Mouse (Mus musculus): ENCODE measurements around the gene Pafah1b1. TPM values are rescaled to one million over a fixed set of nuclear protein-coding genes. Genes with fewer than 3 reads are reported as not detected.

Gene Pafah1b1
- polyA plus RNA-seq, 1 experiment = 28.8 TPM

DNA sequence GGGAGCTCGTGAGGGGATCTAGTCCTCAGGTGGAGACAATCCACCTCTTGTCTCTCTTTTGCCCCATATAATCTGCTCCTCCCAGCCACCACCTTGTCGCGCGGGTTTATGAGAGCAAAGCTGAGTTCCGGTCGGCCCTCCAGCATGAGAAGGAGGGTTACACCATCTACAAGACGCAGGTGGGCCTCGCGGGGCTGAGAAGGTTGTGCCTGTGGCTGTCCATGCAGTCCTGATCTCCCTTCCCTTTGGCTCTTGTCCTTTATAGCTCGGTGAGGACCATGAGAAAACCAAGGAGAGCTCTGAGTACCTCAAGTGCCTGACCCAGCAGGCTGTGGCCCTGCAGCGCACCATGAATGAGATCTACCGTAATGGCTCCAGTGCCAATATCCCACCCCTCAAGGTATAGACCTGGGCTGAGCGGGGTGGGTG lies 56.9 kb downstream of the Pafah1b1 start:
- Histone ChIP-seq H3K4me1 (ENCODE audit: control insufficient read depth, insufficient read depth, low read length) (no peaks in the 10 kb centered on the region), H3K4me3 (replicated peaks; ENCODE audit: extremely low read depth, low read depth, low read length) (no peak overlapping the region)
- 92% methylated on average over 13 of the region's 13 CpGs for WGBS
- DNase-seq = no peak
- TF ChIP-seq POLR2A (IDR thresholded peaks at IDR 0.05; ENCODE audit: borderline replicate concordance, extremely low read depth, low read depth, low read length) = no peak
- no peak for TF ChIP-seq CTCF (IDR thresholded peaks at IDR 0.05; ENCODE audit: insufficient read depth, low read length)

DNA sequence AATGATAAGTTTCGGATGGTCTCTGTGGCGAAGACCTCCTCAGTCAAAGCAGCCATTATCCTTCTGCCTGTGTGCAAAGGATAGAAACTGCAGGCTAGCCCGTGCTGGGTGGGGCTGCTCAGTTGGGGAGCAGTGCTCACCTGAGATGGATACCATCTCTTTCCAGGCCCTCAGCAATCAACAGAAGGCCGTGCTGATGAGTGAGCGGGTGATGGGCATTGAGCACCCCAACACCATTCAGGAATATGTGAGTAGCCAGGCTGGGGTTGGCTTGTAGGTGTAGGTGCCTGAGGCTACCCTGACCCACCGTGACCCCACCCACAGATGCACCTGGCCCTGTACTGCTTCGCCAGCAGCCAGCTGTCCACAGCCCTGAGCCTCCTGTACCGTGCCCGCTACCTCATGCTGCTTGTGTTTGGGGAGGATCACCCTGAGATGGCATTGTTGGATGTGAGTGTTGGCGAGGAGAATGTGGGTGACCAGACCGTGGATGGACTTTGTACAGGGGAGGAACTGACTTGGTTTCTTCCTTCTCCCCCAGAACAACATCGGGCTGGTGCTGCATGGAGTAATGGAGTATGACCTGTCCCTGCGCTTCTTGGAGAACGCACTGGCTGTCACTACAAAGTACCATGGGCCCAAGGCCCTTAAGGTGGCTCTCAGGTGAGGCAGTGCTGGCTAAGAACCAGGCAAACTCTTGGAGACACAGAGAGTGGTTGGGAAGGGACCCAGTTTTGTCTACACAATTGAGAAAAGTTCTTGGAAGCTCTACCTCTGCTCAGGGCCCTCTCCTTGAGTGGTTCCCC lies 57.5 kb downstream of the Pafah1b1 start:
- no peak overlapping the region for H3K4me3 ChIP-seq (replicated peaks; ENCODE audit: extremely low read depth, low read depth, low read length)
- no peaks in the 10 kb centered on the region for H3K4me1 ChIP-seq (ENCODE audit: control insufficient read depth, insufficient read depth, low read length)
- DNase-seq = no peak
- WGBS = 95% methylated on average over 14 of the region's 14 CpGs
- TF ChIP-seq CTCF (IDR thresholded peaks at IDR 0.05; ENCODE audit: insufficient read depth, low read length) (no peak), POLR2A (IDR thresholded peaks at IDR 0.05; ENCODE audit: borderline replicate concordance, extremely low read depth, low read depth, low read length) (no peak)

DNA sequence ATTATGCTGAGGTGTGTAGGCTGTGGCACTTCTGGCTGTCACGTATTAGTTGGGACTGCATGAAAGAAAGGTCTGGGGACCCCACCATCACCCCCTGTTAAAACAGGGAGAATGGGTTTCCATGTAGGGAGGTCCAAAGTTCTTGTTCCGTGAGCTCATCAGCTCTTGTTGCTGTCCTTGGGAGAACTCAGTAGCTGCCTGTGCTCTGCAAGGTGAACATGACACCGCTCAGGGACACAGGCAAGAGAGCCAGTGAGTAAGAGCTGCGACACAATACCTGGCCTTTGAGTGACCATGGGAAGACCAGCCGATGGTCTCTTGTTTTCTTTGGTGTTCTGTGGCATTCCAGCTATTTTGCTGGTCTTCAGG lies 58.2 kb downstream of the Pafah1b1 start:
- WGBS = 91% methylated on average over 5 of the region's 5 CpGs
- H3K4me3 ChIP-seq (replicated peaks; ENCODE audit: extremely low read depth, low read depth, low read length) = no peak overlapping the region
- TF ChIP-seq POLR2A (IDR thresholded peaks at IDR 0.05; ENCODE audit: borderline replicate concordance, extremely low read depth, low read depth, low read length) = no peak
- TF ChIP-seq CTCF (IDR thresholded peaks at IDR 0.05; ENCODE audit: insufficient read depth, low read length) = no peak
- no peaks in the 10 kb centered on the region for H3K4me1 ChIP-seq (ENCODE audit: control insufficient read depth, insufficient read depth, low read length)
- no peak for DNase-seq

- 88% methylated on average over 17 of the region's 17 CpGs for WGBS
- Histone ChIP-seq H3K4me1 (ENCODE audit: control insufficient read depth, insufficient read depth, low read length) (no peaks in the 10 kb centered on the region), H3K4me3 (replicated peaks; ENCODE audit: extremely low read depth, low read depth, low read length) (no peak overlapping the region)
- TF ChIP-seq POLR2A (IDR thresholded peaks at IDR 0.05; ENCODE audit: borderline replicate concordance, extremely low read depth, low read depth, low read length) = no peak
- DNase-seq = no peak
Measured at GRCm38 (mm10) chr11:74665631-74666283, 58.7 kb downstream of the Pafah1b1 start.

DNA sequence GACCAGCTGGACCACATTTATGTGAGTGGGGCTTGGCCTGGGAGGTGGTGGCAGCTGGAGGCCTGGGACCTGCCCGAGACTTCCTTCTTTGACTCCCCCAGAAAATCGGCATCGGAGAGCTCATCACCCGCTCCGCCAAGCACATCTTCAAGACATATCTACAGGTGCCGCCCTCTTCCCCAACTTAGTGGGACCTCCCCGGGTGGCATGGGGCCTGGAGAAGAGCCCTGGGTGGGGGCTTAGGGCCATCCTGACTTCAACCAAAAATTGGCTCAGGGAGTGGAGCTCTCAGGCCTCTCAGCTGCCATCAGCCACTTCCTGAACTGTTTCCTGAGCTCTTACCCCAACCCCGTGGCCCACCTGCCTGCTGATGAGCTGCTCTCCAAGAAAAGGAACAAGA lies 59.6 kb downstream of the Pafah1b1 start:
- WGBS = 83% methylated on average over 8 of the region's 8 CpGs
- no peak for DNase-seq
- TF ChIP-seq POLR2A (IDR thresholded peaks at IDR 0.05; ENCODE audit: borderline replicate concordance, extremely low read depth, low read depth, low read length) (no peak), CTCF (IDR thresholded peaks at IDR 0.05; ENCODE audit: insufficient read depth, low read length) (no peak)
- no peak overlapping the region for H3K4me3 ChIP-seq (replicated peaks; ENCODE audit: extremely low read depth, low read depth, low read length)
- no peaks in the 10 kb centered on the region for H3K4me1 ChIP-seq (ENCODE audit: control insufficient read depth, insufficient read depth, low read length)

DNA sequence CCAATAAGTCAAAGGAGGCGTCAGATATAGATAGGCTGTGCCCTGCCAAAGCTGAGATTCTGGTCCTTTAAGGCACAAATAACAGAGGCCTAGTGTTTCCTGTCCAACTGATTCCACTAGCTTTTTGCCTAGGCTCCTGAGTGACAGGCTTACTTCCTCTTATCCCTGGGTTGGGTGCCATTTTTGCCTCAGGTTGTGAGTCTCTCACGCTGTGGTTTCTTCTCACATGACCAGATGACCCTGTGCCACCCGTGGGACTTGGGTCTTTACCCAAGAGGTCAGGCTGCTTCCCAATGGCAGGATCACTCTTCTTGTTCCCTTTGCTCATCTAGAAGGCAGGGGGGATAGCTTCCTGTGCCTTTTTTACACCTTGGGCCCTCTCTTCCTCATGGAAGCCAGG lies 60.2 kb downstream of the Pafah1b1 start:
- no peaks in the 10 kb centered on the region for H3K4me1 ChIP-seq (ENCODE audit: control insufficient read depth, insufficient read depth, low read length)
- no peak for TF ChIP-seq CTCF (IDR thresholded peaks at IDR 0.05; ENCODE audit: insufficient read depth, low read length)
- TF ChIP-seq POLR2A (IDR thresholded peaks at IDR 0.05; ENCODE audit: borderline replicate concordance, extremely low read depth, low read depth, low read length) = no peak
- 76% methylated on average over 3 of the region's 3 CpGs for WGBS
- DNase-seq = no peak
- H3K4me3 ChIP-seq (replicated peaks; ENCODE audit: extremely low read depth, low read depth, low read length) = no peak overlapping the region

- Histone ChIP-seq H3K4me3 (replicated peaks; ENCODE audit: extremely low read depth, low read depth, low read length) (no peak overlapping the region), H3K4me1 (ENCODE audit: control insufficient read depth, insufficient read depth, low read length) (no peaks in the 10 kb centered on the region)
- no peak for DNase-seq
- 86% methylated on average over 6 of the region's 6 CpGs for WGBS
- TF ChIP-seq POLR2A (IDR thresholded peaks at IDR 0.05; ENCODE audit: borderline replicate concordance, extremely low read depth, low read depth, low read length) = no peak
- TF ChIP-seq CTCF (IDR thresholded peaks at IDR 0.05; ENCODE audit: insufficient read depth, low read length) = no peak
Measured at GRCm38 (mm10) chr11:74662221-74662620, 62.2 kb downstream of the Pafah1b1 start.

DNA sequence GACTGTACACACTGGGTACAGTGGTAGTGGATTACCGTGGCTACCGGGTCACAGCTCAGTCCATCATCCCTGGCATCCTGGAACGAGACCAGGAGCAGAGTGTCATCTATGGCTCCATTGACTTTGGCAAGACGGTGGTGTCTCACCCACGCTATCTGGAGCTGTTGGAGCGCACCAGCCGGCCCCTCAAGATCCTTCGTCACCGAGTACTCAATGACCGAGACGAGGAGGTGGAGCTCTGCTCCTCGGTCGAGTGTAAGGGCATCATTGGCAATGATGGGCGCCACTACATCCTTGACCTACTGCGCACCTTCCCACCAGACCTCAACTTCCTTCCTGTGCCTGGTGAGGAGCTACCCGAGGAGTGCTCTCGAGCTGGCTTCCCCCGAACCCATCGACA lies 62.8 kb downstream of the Pafah1b1 start:
- TF ChIP-seq POLR2A (IDR thresholded peaks at IDR 0.05; ENCODE audit: borderline replicate concordance, extremely low read depth, low read depth, low read length) = no peak
- TF ChIP-seq CTCF (IDR thresholded peaks at IDR 0.05; ENCODE audit: insufficient read depth, low read length) = no peak
- WGBS = 85% methylated on average over 19 of the region's 19 CpGs
- Histone ChIP-seq H3K4me3 (replicated peaks; ENCODE audit: extremely low read depth, low read depth, low read length) (no peak overlapping the region), H3K4me1 (ENCODE audit: control insufficient read depth, insufficient read depth, low read length) (no peaks in the 10 kb centered on the region)
- no peak for DNase-seq

GRCm38 (mm10) chr11:74660336-74660735 lies 64.1 kb downstream of the Pafah1b1 start:
- DNase-seq = no peak
- Histone ChIP-seq H3K4me1 (ENCODE audit: control insufficient read depth, insufficient read depth, low read length) (no peaks in the 10 kb centered on the region), H3K4me3 (replicated peaks; ENCODE audit: extremely low read depth, low read depth, low read length) (no peak overlapping the region)
- 96% methylated on average over 13 of the region's 13 CpGs for WGBS
- TF ChIP-seq CTCF (IDR thresholded peaks at IDR 0.05; ENCODE audit: insufficient read depth, low read length) (no peak), POLR2A (IDR thresholded peaks at IDR 0.05; ENCODE audit: borderline replicate concordance, extremely low read depth, low read depth, low read length) (no peak)

DNA sequence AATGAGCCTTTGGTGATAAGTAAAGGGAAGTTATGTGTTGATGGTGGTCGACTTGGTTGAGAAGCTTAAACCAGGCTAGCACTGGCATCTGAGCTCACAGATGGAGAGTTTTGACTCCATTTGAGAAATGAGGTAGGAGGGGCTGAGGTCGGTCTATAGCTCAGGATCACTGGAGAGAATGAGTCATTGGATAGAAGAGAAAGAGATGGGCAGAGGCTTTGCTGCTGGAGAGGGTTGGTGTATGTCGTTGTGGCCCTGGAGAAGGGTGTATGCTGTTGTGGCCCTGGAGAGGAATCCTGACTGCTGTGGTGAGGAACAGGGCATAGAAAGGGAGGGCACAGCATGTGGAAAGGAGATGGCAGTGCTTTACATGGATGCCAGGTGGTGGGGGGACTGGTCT lies 68.5 kb downstream of the Pafah1b1 start:
- 65% methylated on average over 3 of the region's 3 CpGs for WGBS
- Histone ChIP-seq H3K4me1 (ENCODE audit: control insufficient read depth, insufficient read depth, low read length) (peaks cover 3% of the 10 kb centered on the region; the same call in 1 of the 2 replicates), H3K4me3 (replicated peaks; ENCODE audit: extremely low read depth, low read depth, low read length) (no peak overlapping the region)
- DNase-seq = no peak
- no peak for TF ChIP-seq CTCF (IDR thresholded peaks at IDR 0.05; ENCODE audit: insufficient read depth, low read length)
- TF ChIP-seq POLR2A (IDR thresholded peaks at IDR 0.05; ENCODE audit: borderline replicate concordance, extremely low read depth, low read depth, low read length) = no peak
